Mouse (Mus musculus) MEL (cell line): ENCODE measurements at regions not wholly inside any gene's neighbourhood (a gene's known extent, or its start where the extent isn't known, plus 50 kb on each side); places are given as distances from the start of the nearest gene placed in this dataset.
A peak's percentile ranks its signal among the peaks of the same experiment; 100 is the strongest.

ENCODE experiments used
- DNase-seq: peaks from one replicate; pipeline ENCODE4 v3.0.0; 2011; ENCODE audit warnings: low read depth, low spot score
- H3K27ac ChIP-seq: 2 replicates; pipeline ENCODE4 v1.5.1; 2012; ENCODE audit warnings: low read depth, mild to moderate bottlenecking, control low read depth, low read length, moderate library complexity; ENCODE audit not compliant: control insufficient read depth
- H3K27me3 ChIP-seq, 2 experiments: fragments of 150-350 bp in 1 of 2; sonication (generic) in 1 of 2; 2 replicates each; pipeline ENCODE4 v1.6.1; 2012; ENCODE audit warnings: low read length in 2 of 2, mild to moderate bottlenecking in 2 of 2, improper control_type of control experiment in 1 of 2, moderate library complexity in 1 of 2; ENCODE audit not compliant: insufficient read depth in 2 of 2, control insufficient read depth in 1 of 2
- H3K36me3 ChIP-seq, 2 experiments: 2 replicates each; pipeline ENCODE4 v1.6.1; 2012 to 2014; ENCODE audit warnings: low read length in 2 of 2, improper control_type of control experiment in 1 of 2, inconsistent platforms in 1 of 2, mild to moderate bottlenecking in 1 of 2; ENCODE audit not compliant: insufficient read depth in 2 of 2, control insufficient read depth in 1 of 2
- H3K4me1 ChIP-seq, 2 experiments: fragments of 150-350 bp in 1 of 2; sonication (generic) in 1 of 2; 2 replicates each; pipeline ENCODE4 v1.6.1; 2012; ENCODE audit warnings: low read length in 2 of 2, improper control_type of control experiment in 1 of 2, mild to moderate bottlenecking in 1 of 2; ENCODE audit not compliant: insufficient read depth in 2 of 2, control insufficient read depth in 1 of 2
- H3K4me3 ChIP-seq, 2 experiments: fragments of 150-350 bp in 1 of 2; sonication (generic) in 1 of 2; 2 replicates each; pipeline ENCODE4 v1.5.1; 2012; ENCODE audit warnings: low read depth in 2 of 2, low read length in 2 of 2, mild to moderate bottlenecking in 2 of 2, moderate library complexity in 2 of 2, control low read depth in 1 of 2, improper control_type of control experiment in 1 of 2; ENCODE audit not compliant: control insufficient read depth in 1 of 2, insufficient read depth in 1 of 2
- H3K79me2 ChIP-seq: 2 replicates; pipeline ENCODE4 v1.6.1; 2012; ENCODE audit warnings: mild to moderate bottlenecking, low read length, moderate library complexity; ENCODE audit not compliant: control insufficient read depth, poor library complexity, insufficient read depth
- H3K9ac ChIP-seq: 2 replicates; pipeline ENCODE4 v1.6.1; 2012; ENCODE audit warnings: low read depth, mild to moderate bottlenecking, control low read depth, low read length, moderate library complexity; ENCODE audit not compliant: control insufficient read depth, poor library complexity, severe bottlenecking
- H3K9me3 ChIP-seq: fragments of 150-350 bp; sonication (generic); replicated peaks from 2 replicates; pipeline ENCODE4 v1.6.1; 2012; ENCODE audit warnings: mild to moderate bottlenecking, low read length, improper control_type of control experiment, moderate library complexity; ENCODE audit not compliant: insufficient read depth
- CHD1 ChIP-seq: IDR thresholded peaks from 2 replicates; pipeline ENCODE4 v1.6.1; 2012; ENCODE audit warnings: low read depth, mild to moderate bottlenecking, inconsistent platforms, low read length, improper control_type of control experiment
- CHD2 ChIP-seq: IDR thresholded peaks from 2 replicates; pipeline ENCODE4 v1.6.1; 2011; ENCODE audit warnings: low read length, improper control_type of control experiment
- CTCF ChIP-seq, 3 experiments: IDR thresholded peaks in 2 of 3; conservative IDR thresholded peaks in 1 of 3; 2 replicates each; pipeline ENCODE4 v1.5.1; 2011 to 2012; ENCODE audit warnings: low read length in 3 of 3, low read depth in 2 of 3, mild to moderate bottlenecking in 2 of 3, improper control_type of control experiment in 1 of 3, inconsistent platforms in 1 of 3, mixed read lengths in 1 of 3, moderate library complexity in 1 of 3; ENCODE audit not compliant: control insufficient read depth in 1 of 3, insufficient read depth in 1 of 3, poor library complexity in 1 of 3, severe bottlenecking in 1 of 3
- E2F4 ChIP-seq: IDR thresholded peaks from 2 replicates; pipeline ENCODE4 v1.6.1; 2011; ENCODE audit warnings: low read depth, low read length, improper control_type of control experiment, borderline replicate concordance
- ELF1 ChIP-seq: IDR thresholded peaks from 2 replicates; pipeline ENCODE4 v1.6.1; 2014; ENCODE audit warnings: low read depth, mild to moderate bottlenecking, inconsistent platforms, low read length, improper control_type of control experiment, moderate library complexity
- EP300 ChIP-seq, 2 experiments: IDR thresholded peaks; 2 replicates each; pipeline ENCODE4 v1.6.1; 2011; ENCODE audit warnings: improper control_type of control experiment in 2 of 2, low read length in 2 of 2, low read depth in 1 of 2, mild to moderate bottlenecking in 1 of 2
- ETS1 ChIP-seq: IDR thresholded peaks from 2 replicates; pipeline ENCODE4 v1.6.1; 2012; ENCODE audit warnings: low read depth, mild to moderate bottlenecking, inconsistent platforms, low read length, improper control_type of control experiment, moderate library complexity
- GABPA ChIP-seq: IDR thresholded peaks from 2 replicates; pipeline ENCODE4 v1.6.1; 2012; ENCODE audit warnings: low read depth, mild to moderate bottlenecking, inconsistent platforms, low read length, improper control_type of control experiment, moderate library complexity
- GATA1 ChIP-seq: IDR thresholded peaks from 2 replicates; pipeline ENCODE4 v1.6.1; 2011; ENCODE audit warnings: low read depth, low read length, improper control_type of control experiment
- HCFC1 ChIP-seq: IDR thresholded peaks from 2 replicates; pipeline ENCODE4 v1.6.1; 2012; ENCODE audit warnings: low read depth, mild to moderate bottlenecking, inconsistent platforms, low read length, improper control_type of control experiment, moderate library complexity
- JUND ChIP-seq: IDR thresholded peaks from 2 replicates; pipeline ENCODE4 v1.6.1; 2011; ENCODE audit warnings: low read depth, mild to moderate bottlenecking, improper control_type of control experiment, low read length
- MAFK ChIP-seq: IDR thresholded peaks from 2 replicates; pipeline ENCODE4 v1.6.1; 2011; ENCODE audit warnings: low read depth, mild to moderate bottlenecking, low read length, improper control_type of control experiment, borderline replicate concordance
- MAZ ChIP-seq: IDR thresholded peaks from 2 replicates; pipeline ENCODE4 v1.6.1; 2012; ENCODE audit warnings: low read depth, mild to moderate bottlenecking, inconsistent platforms, low read length, improper control_type of control experiment
- MEF2A ChIP-seq: IDR thresholded peaks from 2 replicates; pipeline ENCODE4 v1.6.1; 2014; ENCODE audit warnings: low read depth, mild to moderate bottlenecking, inconsistent platforms, low read length, improper control_type of control experiment; ENCODE audit not compliant: poor library complexity, insufficient replicate concordance, severe bottlenecking; ENCODE audit errors: extremely low read depth
- MXI1 ChIP-seq: IDR thresholded peaks from 2 replicates; pipeline ENCODE4 v1.6.1; 2011; ENCODE audit warnings: mild to moderate bottlenecking, low read depth, low read length, improper control_type of control experiment
- MYB ChIP-seq: IDR thresholded peaks from 2 replicates; pipeline ENCODE4 v1.6.1; 2011; ENCODE audit warnings: mild to moderate bottlenecking, low read depth, low read length, improper control_type of control experiment
- MYC ChIP-seq: IDR thresholded peaks from 2 replicates; pipeline ENCODE4 v1.6.1; 2011; ENCODE audit warnings: low read depth, mild to moderate bottlenecking, low read length, improper control_type of control experiment, moderate library complexity
- NELFE ChIP-seq: IDR thresholded peaks from 2 replicates; pipeline ENCODE4 v1.6.1; 2011; ENCODE audit warnings: low read depth, low read length, improper control_type of control experiment
- NRF1 ChIP-seq: IDR thresholded peaks from 2 replicates; pipeline ENCODE4 v1.6.1; 2014; ENCODE audit warnings: low read depth, mild to moderate bottlenecking, inconsistent platforms, low read length, improper control_type of control experiment, moderate library complexity; ENCODE audit not compliant: poor library complexity, insufficient read depth, severe bottlenecking
- POLR2A ChIP-seq, 2 experiments: IDR thresholded peaks; 2 replicates each; pipeline ENCODE4 v1.6.1; 2011 to 2012; ENCODE audit warnings: low read length in 2 of 2, mild to moderate bottlenecking in 2 of 2, control low read depth in 1 of 2, improper control_type of control experiment in 1 of 2, low read depth in 1 of 2, moderate library complexity in 1 of 2; ENCODE audit not compliant: control insufficient read depth in 1 of 2, insufficient read depth in 1 of 2, poor library complexity in 1 of 2
- POLR2AphosphoS2 ChIP-seq: IDR thresholded peaks from 2 replicates; pipeline ENCODE4 v1.6.1; 2011; ENCODE audit warnings: low read length, improper control_type of control experiment
- RAD21 ChIP-seq: IDR thresholded peaks from 2 replicates; pipeline ENCODE4 v1.6.1; 2011; ENCODE audit warnings: mild to moderate bottlenecking, low read depth, low read length, improper control_type of control experiment
- RCOR1 ChIP-seq: IDR thresholded peaks from 2 replicates; pipeline ENCODE4 v1.6.1; 2012; ENCODE audit warnings: low read depth, mild to moderate bottlenecking, inconsistent platforms, low read length, improper control_type of control experiment
- SIN3A ChIP-seq: IDR thresholded peaks from 2 replicates; pipeline ENCODE4 v1.6.1; 2012; ENCODE audit warnings: low read length, improper control_type of control experiment, inconsistent platforms
- SMC3 ChIP-seq: IDR thresholded peaks from 2 replicates; pipeline ENCODE4 v1.6.1; 2011; ENCODE audit warnings: low read depth, low read length, improper control_type of control experiment
- TBP ChIP-seq: IDR thresholded peaks from 2 replicates; pipeline ENCODE4 v1.8.0; 2011; ENCODE audit warnings: low read depth, low read length, improper control_type of control experiment
- TCF12 ChIP-seq: IDR thresholded peaks from 2 replicates; pipeline ENCODE4 v1.6.1; 2014; ENCODE audit warnings: low read depth, mild to moderate bottlenecking, inconsistent platforms, low read length, improper control_type of control experiment, moderate library complexity
- USF2 ChIP-seq, 2 experiments: IDR thresholded peaks; 2 replicates each; pipeline ENCODE4 v1.6.1; 2011 to 2012; ENCODE audit warnings: improper control_type of control experiment in 2 of 2, low read length in 2 of 2, borderline replicate concordance in 1 of 2, inconsistent platforms in 1 of 2, low read depth in 1 of 2, mild to moderate bottlenecking in 1 of 2; ENCODE audit not compliant: insufficient read depth in 1 of 2
- ZC3H11A ChIP-seq: IDR thresholded peaks from 2 replicates; pipeline ENCODE4 v1.6.1; 2012; ENCODE audit warnings: low read depth, mild to moderate bottlenecking, inconsistent platforms, low read length, improper control_type of control experiment
- ZKSCAN1 ChIP-seq: IDR thresholded peaks from 2 replicates; pipeline ENCODE4 v1.6.1; 2012; ENCODE audit warnings: low read depth, mild to moderate bottlenecking, inconsistent platforms, low read length, improper control_type of control experiment, moderate library complexity
- ZNF384 ChIP-seq: IDR thresholded peaks from 2 replicates; pipeline ENCODE4 v1.6.1; 2012; ENCODE audit warnings: low read depth, mild to moderate bottlenecking, inconsistent platforms, low read length, improper control_type of control experiment

- Histone ChIP-seq H3K9me3 (no peaks in the 10 kb centered on the region), H3K4me3 (no peak overlapping the region), H3K27ac (no peak overlapping the region), H3K9ac (no peak overlapping the region), H3K4me1 (no peaks in the 10 kb centered on the region), H3K27me3 (peaks cover 0 to 3% of the 10 kb centered on the region in 2 experiments; a peak in 3 of 4 replicates), H3K36me3 (no peaks in the 10 kb centered on the region; a peak in 1 of 4 replicates), H3K79me2 (no peaks in the 10 kb centered on the region)
- DNase-seq, result no peak
- TF ChIP-seq CHD2, result no peak
- TF ChIP-seq EP300 (IDR thresholded peaks at IDR 0.05; ENCODE audit: low read depth in 1 of 2, low read length in 2 of 2), result no peak
- TF ChIP-seq MXI1, result no peak
- no peak for TF ChIP-seq USF2 (IDR thresholded peaks at IDR 0.05; ENCODE audit: borderline replicate concordance in 1 of 2, insufficient read depth in 1 of 2, low read depth in 1 of 2, low read length in 2 of 2)
- no peak for TF ChIP-seq MYB
- no peak for TF ChIP-seq POLR2A (IDR thresholded peaks at IDR 0.05; ENCODE audit: control insufficient read depth in 1 of 2, insufficient read depth in 1 of 2, low read depth in 1 of 2, low read length in 2 of 2, poor library complexity in 1 of 2)
- no peak for TF ChIP-seq MAFK
- no peak for TF ChIP-seq ZC3H11A
- no peak for TF ChIP-seq ELF1
- TF ChIP-seq CTCF (IDR thresholded peaks at IDR 0.05 in 2 of 3, conservative IDR thresholded peaks at IDR 0.05 in 1 of 3; ENCODE audit: control insufficient read depth in 1 of 3, insufficient read depth in 1 of 3, low read depth in 2 of 3, low read length in 3 of 3, poor library complexity in 1 of 3, severe bottlenecking in 1 of 3), result no peak
- no peak for TF ChIP-seq TCF12
- TF ChIP-seq MYC, result no peak
- TF ChIP-seq GABPA, result no peak
- no peak for TF ChIP-seq SMC3
- no peak for TF ChIP-seq NELFE
- no peak for TF ChIP-seq NRF1
- no peak for TF ChIP-seq CHD1
- no peak for TF ChIP-seq HCFC1
- no peak for TF ChIP-seq JUND
- TF ChIP-seq MAZ, result no peak
Observed at GRCm38 (mm10) chr12:77997916-77998315, 196.1 kb upstream of the Gm6657 start.

DNA sequence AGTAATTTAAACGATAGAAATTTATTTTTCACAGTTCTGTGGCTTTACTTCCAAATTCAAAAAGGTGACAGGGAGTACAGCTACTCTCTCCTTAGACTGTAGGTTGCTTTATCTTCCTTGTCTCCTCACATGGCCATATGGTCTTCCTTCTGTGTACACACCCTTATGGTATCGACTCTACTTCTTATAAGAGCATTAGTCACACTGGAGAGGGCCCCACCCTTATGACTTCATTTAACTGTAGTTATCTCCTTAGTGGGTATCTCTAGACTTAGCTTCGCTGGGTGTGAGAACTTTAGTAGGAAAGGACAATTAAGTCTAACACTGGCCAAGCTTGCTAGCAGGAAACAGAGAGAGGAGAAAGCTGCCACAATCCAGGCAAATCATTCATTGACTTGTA lies 193.6 kb upstream of the Gm6657 start:
- Histone ChIP-seq H3K4me1 (no peaks in the 10 kb centered on the region), H3K9me3 (no peaks in the 10 kb centered on the region), H3K36me3 (no peaks in the 10 kb centered on the region; a peak in 1 of 4 replicates), H3K4me3 (no peak overlapping the region), H3K79me2 (no peaks in the 10 kb centered on the region), H3K27ac (no peak overlapping the region), H3K27me3 (peaks cover 2 to 3% of the 10 kb centered on the region in 2 experiments; a peak in 3 of 4 replicates), H3K9ac (no peak overlapping the region)
- no peak for TF ChIP-seq E2F4
- TF ChIP-seq MEF2A, result no peak
- no peak for TF ChIP-seq TCF12
- no peak for TF ChIP-seq TBP
- peak; percentile 27; the same call in 1 of the 2 replicates for TF ChIP-seq ETS1
- no peak for TF ChIP-seq RCOR1
- TF ChIP-seq USF2 (IDR thresholded peaks at IDR 0.05; ENCODE audit: borderline replicate concordance in 1 of 2, insufficient read depth in 1 of 2, low read depth in 1 of 2, low read length in 2 of 2), result no peak
- TF ChIP-seq CHD2, result no peak
- TF ChIP-seq SIN3A, result no peak
- no peak for TF ChIP-seq RAD21
- no peak for TF ChIP-seq POLR2AphosphoS2
- no peak for TF ChIP-seq GABPA
- no peak for TF ChIP-seq ZNF384
- 0 out of 2 replicates have a peak, but pooled peaks have one; percentile 8 for TF ChIP-seq GATA1
- TF ChIP-seq ZKSCAN1, result no peak
- no peak for TF ChIP-seq NRF1
- peak; percentile 37 for DNase-seq
